Mouse (Mus musculus) left cerebral cortex, postnatal 4 days (tissue): ENCODE data around the gene Nubp2. TPM values are rescaled to one million over a fixed set of nuclear protein-coding genes. Genes with fewer than 3 reads are reported as not detected.

ENCODE experiments used
- DNase-seq: peaks from one replicate; pipeline ENCODE4 v3.0.0-alpha.2; 2022
- intact Hi-C: fragments of 180-260 bp; cut with DNase I; formaldehyde crosslinking; loops from one replicate; pipeline ENCODE4 v1.15.1; 2025
- total RNA-seq, 2 experiments: library from RNA; stranded (reverse); gene quantifications; 2 replicates each; pipeline ENCODE4 v1.2.3; 2021

Gene Nubp2
- 10 to 100 TPM; 35.9 to 39.3 TPM for total RNA-seq

GRCm38 (mm10) chr17:24886134-24886931, at the start of gene Nubp2, which contains the start of gene Spsb3:
TSS of gene Nubp2 (minus strand) at chr17:24886349.
TSS of gene Spsb3 (plus strand) at chr17:24886643.
- DNase-seq, result peak; percentile 98
- intact Hi-C loops, result no loop called here

- intact Hi-C loops, result no loop called here
- no peak for DNase-seq
Observed at GRCm38 (mm10) chr17:24935666-24936065, 49.5 kb upstream of the Nubp2 start.

- intact Hi-C loops, result no loop called here
- no peak for DNase-seq
Observed at GRCm38 (mm10) chr17:24934926-24935325, 48.8 kb upstream of the Nubp2 start.

- intact Hi-C loops, result no loop called here
- no peak for DNase-seq
Observed at GRCm38 (mm10) chr17:24933163-24933562, 47.0 kb upstream of the Nubp2 start.

GRCm38 (mm10) chr17:24932431-24932830, 46.3 kb upstream of the Nubp2 start:
- DNase-seq, result no peak
- intact Hi-C loops, result no loop called here

- intact Hi-C loops, result no loop called here
- no peak for DNase-seq
Observed at GRCm38 (mm10) chr17:24929506-24929905, 43.4 kb upstream of the Nubp2 start.

- DNase-seq, result no peak
- intact Hi-C loops, result no loop called here
Observed at GRCm38 (mm10) chr17:24923246-24923645, 37.1 kb upstream of the Nubp2 start.

GRCm38 (mm10) chr17:24913984-24914383, 27.8 kb upstream of the Nubp2 start:
- DNase-seq, result no peak
- intact Hi-C loops, result no loop called here

- no peak for DNase-seq
- intact Hi-C loops, result no loop called here
Observed at GRCm38 (mm10) chr17:24907591-24907990, 21.4 kb upstream of the Nubp2 start.

GRCm38 (mm10) chr17:24903767-24904166, 17.6 kb upstream of the Nubp2 start:
- intact Hi-C loops, result no loop called here
- DNase-seq, result no peak

GRCm38 (mm10) chr17:24902671-24903474, 16.7 kb upstream of the Nubp2 start:
- intact Hi-C loops, result no loop called here
- no peak for DNase-seq

- intact Hi-C loops, result no loop called here
- DNase-seq, result no peak
Observed at GRCm38 (mm10) chr17:24902124-24902523, 16.0 kb upstream of the Nubp2 start.

- intact Hi-C loops, result no loop called here
- no peak for DNase-seq
Observed at GRCm38 (mm10) chr17:24900014-24900413, 13.9 kb upstream of the Nubp2 start.

GRCm38 (mm10) chr17:24899153-24899552, 13.0 kb upstream of the Nubp2 start:
- DNase-seq, result no peak
- intact Hi-C loops, result no loop called here

- DNase-seq, result no peak
- intact Hi-C loops, result no loop called here
Observed at GRCm38 (mm10) chr17:24898041-24898854, 12.1 kb upstream of the Nubp2 start.

GRCm38 (mm10) chr17:24897600-24897999, 11.5 kb upstream of the Nubp2 start:
- intact Hi-C loops, result no loop called here
- DNase-seq, result no peak

GRCm38 (mm10) chr17:24896993-24897269, 10.8 kb upstream of the Nubp2 start:
- DNase-seq, result no peak
- intact Hi-C loops, result no loop called here

- DNase-seq, result peak; percentile 75
- intact Hi-C loops, result no loop called here
Observed at GRCm38 (mm10) chr17:24896241-24896992, 10.3 kb upstream of the Nubp2 start, which contains the start of gene Nme3. TSS of gene Nme3 (plus strand) at chr17:24896500.

- no peak for DNase-seq
- intact Hi-C loops, result no loop called here
Observed at GRCm38 (mm10) chr17:24895571-24896240, 9.6 kb upstream of the Nubp2 start.

- intact Hi-C loops, result no loop called here
- DNase-seq, result peak; percentile 81
Observed at GRCm38 (mm10) chr17:24894995-24895547, 8.9 kb upstream of the Nubp2 start, which contains the start of the genes Eme2 and Mrps34. TSS of gene Eme2 (minus strand) at chr17:24895087. TSS of gene Mrps34 (plus strand) at chr17:24895116.
